ENCODE assay signal across 11 mouse cellular contexts in the genomic region with DNA sequence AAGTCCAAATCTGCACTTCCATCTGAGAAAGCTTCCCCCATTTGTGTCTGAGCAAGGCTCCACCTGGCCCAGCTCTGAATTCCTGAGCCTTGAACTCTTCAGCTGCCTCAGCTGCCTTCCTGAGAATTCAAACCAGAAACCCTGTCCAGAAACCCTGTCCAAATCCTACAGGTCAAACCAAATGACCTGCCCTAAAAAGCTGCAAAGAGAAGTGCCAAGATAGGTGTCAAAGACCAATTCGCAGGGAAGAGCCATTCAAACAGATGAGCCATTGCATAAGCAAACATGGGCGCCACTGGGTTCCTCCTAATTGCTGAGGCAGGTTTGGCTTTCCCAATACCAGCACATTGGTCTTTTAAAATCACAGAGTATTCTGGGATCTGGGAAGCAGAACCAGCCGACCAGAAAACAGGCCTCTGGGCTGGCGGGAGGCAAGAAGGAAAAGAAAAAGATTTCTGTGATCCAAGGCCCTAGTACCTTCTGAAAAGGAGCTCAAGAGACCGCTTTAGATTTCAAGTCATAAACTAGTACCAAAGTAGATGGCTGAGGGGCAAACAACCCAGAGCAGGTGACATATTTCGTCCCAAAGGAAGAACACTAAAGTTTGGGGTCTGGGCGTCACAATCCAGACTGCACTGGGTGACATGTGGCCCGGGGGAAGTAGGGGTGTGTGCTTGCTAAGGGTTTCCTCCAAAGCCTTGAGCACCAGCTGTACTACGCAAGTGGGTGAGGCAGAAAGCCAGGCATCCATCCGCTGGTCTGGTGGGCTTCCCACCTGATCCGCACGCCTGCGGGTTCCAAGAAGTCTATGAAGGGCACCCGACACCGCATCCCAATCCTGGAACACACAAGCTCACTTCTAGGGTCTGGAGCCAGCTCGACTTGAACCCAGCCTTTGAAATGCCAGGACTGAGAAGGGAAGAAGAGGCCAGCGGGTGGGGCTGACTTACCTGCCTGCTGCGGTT. TPM values are rescaled to one million over a fixed set of nuclear protein-coding genes. Genes with fewer than 3 reads are reported as not detected.
A peak's percentile ranks its signal among the peaks of the same experiment; 100 is the strongest.
DNase-seq lines count a peak whose midpoint lies in the region; ATAC-seq lines count a peak whose summit lies in the region.
"Had no signal": no experiment of that assay in that cellular context is flagged by ENCODE, and none has a peak within 500 bp of the region (broad histone marks: within the 10 kb centered on the region; RNA-seq: fewer than 3 reads in every experiment).

No protein-coding gene starts in this region.

- peaks cover 69% of the 10 kb centered on the region for H3K27me3 ChIP-seq in intestine, embryonic 14.5 days (replicated peaks; ENCODE audit: control insufficient read depth, insufficient read depth, low read length)
- H3K27me3 ChIP-seq in intestine, embryonic 16.5 days (replicated peaks; ENCODE audit: control insufficient read depth, insufficient read depth, low read length) = peaks cover 37% of the 10 kb centered on the region
- H3K27me3 ChIP-seq in embryonic facial prominence, embryonic 12.5 days = peaks cover 38% of the 10 kb centered on the region
- peaks cover 31% of the 10 kb centered on the region for H3K27me3 ChIP-seq in hindbrain, embryonic 16.5 days (replicated peaks; ENCODE audit: control insufficient read depth, insufficient read depth, low read length)
- H3K27me3 ChIP-seq in neural tube, embryonic 12.5 days (replicated peaks) = peaks cover 39% of the 10 kb centered on the region

- no peak overlapping the region for H3K4me3 ChIP-seq in intestine, embryonic 14.5 days (ENCODE audit: low read depth, low read length)
- no peak overlapping the region for H3K4me3 ChIP-seq in intestine, embryonic 16.5 days (ENCODE audit: low read length)
- H3K4me3 ChIP-seq in embryonic facial prominence, embryonic 12.5 days = peak overlapping the region; percentile 41
- H3K4me3 ChIP-seq in hindbrain, embryonic 16.5 days (ENCODE audit: low read length) = peak overlapping the region; percentile 6; the same call in 1 of the 2 replicates
- peak overlapping the region; percentile 18 for H3K4me3 ChIP-seq in neural tube, embryonic 12.5 days

- peak; percentile 66 for DNase-seq in intestine, embryonic 14.5 days (ENCODE audit: low spot score)
- DNase-seq in left cerebral cortex, postnatal 4 days = no peak
- DNase-seq in left cerebral cortex, postnatal 14 days (ENCODE audit: low spot score in 2 of 2) = no peak
- DNase-seq in c-Kit-positive CD71-positive TER-119-positive erythroid progenitor cells, embryonic 14.5 days (ENCODE audit: low spot score) = no peak
- DNase-seq: adrenal gland, postnatal 10 days; cerebellum, postnatal 36 days had no signal

- 30% methylated on average over 18 of the region's 18 CpGs for WGBS in intestine, embryonic 14.5 days
- whole genome bisulfite sequencing in intestine, embryonic 16.5 days = 43% methylated on average over 18 of the region's 18 CpGs
- 19% methylated on average over 18 of the region's 18 CpGs for WGBS in embryonic facial prominence, embryonic 12.5 days
- WGBS in hindbrain, embryonic 16.5 days = 33% methylated on average over 18 of the region's 18 CpGs
- 17% methylated on average over 18 of the region's 18 CpGs for WGBS in neural tube, embryonic 12.5 days

- no peak overlapping the region for H3K9ac ChIP-seq in intestine, embryonic 14.5 days (ENCODE audit: low read length)
- H3K9ac ChIP-seq in intestine, embryonic 16.5 days (ENCODE audit: low read depth, low read length) = no peak overlapping the region
- H3K9ac ChIP-seq in embryonic facial prominence, embryonic 12.5 days = peak overlapping the region; percentile 37; the same call in 1 of the 2 replicates
- H3K9ac ChIP-seq in hindbrain, embryonic 16.5 days (ENCODE audit: low read depth, low read length) = no peak overlapping the region
- H3K9ac ChIP-seq in neural tube, embryonic 12.5 days = 0 out of 2 replicates have a peak overlapping the region, but pooled peaks have one; percentile 17

- H3K4me1 ChIP-seq in intestine, embryonic 14.5 days (replicated peaks; ENCODE audit: control insufficient read depth, insufficient read depth, low read length) = peaks cover 6% of the 10 kb centered on the region
- H3K4me1 ChIP-seq in intestine, embryonic 16.5 days (ENCODE audit: control insufficient read depth, insufficient read depth, low read length) = peaks cover 13% of the 10 kb centered on the region
- H3K4me1 ChIP-seq in embryonic facial prominence, embryonic 12.5 days = peaks cover 12% of the 10 kb centered on the region
- H3K4me1 ChIP-seq in hindbrain, embryonic 16.5 days (ENCODE audit: control insufficient read depth, insufficient read depth, low read depth, low read length) = peaks cover 32% of the 10 kb centered on the region
- peaks cover 45% of the 10 kb centered on the region for H3K4me1 ChIP-seq in neural tube, embryonic 12.5 days

- H3K36me3 ChIP-seq in intestine, embryonic 14.5 days (ENCODE audit: control insufficient read depth, insufficient read depth, low read length) = no peaks in the 10 kb centered on the region
- no peaks in the 10 kb centered on the region for H3K36me3 ChIP-seq in intestine, embryonic 16.5 days (ENCODE audit: control insufficient read depth, insufficient read depth, low read length)
- H3K36me3 ChIP-seq in embryonic facial prominence, embryonic 12.5 days = no peaks in the 10 kb centered on the region
- H3K36me3 ChIP-seq in hindbrain, embryonic 16.5 days (ENCODE audit: control insufficient read depth, insufficient read depth, low read length) = no peaks in the 10 kb centered on the region
- H3K36me3 ChIP-seq in neural tube, embryonic 12.5 days = no peaks in the 10 kb centered on the region

- no peak for ATAC-seq in intestine, embryonic 14.5 days (replicated peaks; ENCODE audit: low FRiP score, low TSS enrichment, low read depth)
- no peak for ATAC-seq in intestine, embryonic 16.5 days
- no peak for ATAC-seq in embryonic facial prominence, embryonic 12.5 days (ENCODE audit: insufficient number of reproducible peaks, insufficient read depth, low FRiP score, low TSS enrichment)
- no peak for ATAC-seq in hindbrain, embryonic 16.5 days
- ATAC-seq in neural tube, embryonic 12.5 days (ENCODE audit: low FRiP score, low read depth) = no peak

- no peak overlapping the region for H3K27ac ChIP-seq in intestine, embryonic 14.5 days (ENCODE audit: low read depth)
- H3K27ac ChIP-seq in intestine, embryonic 16.5 days (ENCODE audit: low read length) = no peak overlapping the region
- no peak overlapping the region for H3K27ac ChIP-seq in embryonic facial prominence, embryonic 12.5 days
- no peak overlapping the region for H3K27ac ChIP-seq in hindbrain, embryonic 16.5 days (ENCODE audit: low read depth, low read length)
- H3K27ac ChIP-seq in neural tube, embryonic 12.5 days = no peak overlapping the region

- H3K9me3 ChIP-seq in intestine, embryonic 14.5 days (ENCODE audit: control insufficient read depth, low read length) = no peaks in the 10 kb centered on the region
- H3K9me3 ChIP-seq in intestine, embryonic 16.5 days (ENCODE audit: control insufficient read depth, low read length) = no peaks in the 10 kb centered on the region
- H3K9me3 ChIP-seq in embryonic facial prominence, embryonic 12.5 days = no peaks in the 10 kb centered on the region
- no peaks in the 10 kb centered on the region for H3K9me3 ChIP-seq in hindbrain, embryonic 16.5 days (ENCODE audit: control insufficient read depth, low read length)
- no peaks in the 10 kb centered on the region for H3K9me3 ChIP-seq in neural tube, embryonic 12.5 days

- H3K4me2 ChIP-seq in intestine, embryonic 14.5 days (ENCODE audit: low read length) = 0 out of 2 replicates have a peak overlapping the region, but pooled peaks have one; percentile 2
- H3K4me2 ChIP-seq in intestine, embryonic 16.5 days (ENCODE audit: low read depth, low read length) = no peak overlapping the region
- H3K4me2 ChIP-seq in embryonic facial prominence, embryonic 12.5 days (replicated peaks) = peak overlapping the region; percentile 97
- 0 out of 2 replicates have a peak overlapping the region, but pooled peaks have one; percentile 14 for H3K4me2 ChIP-seq in hindbrain, embryonic 16.5 days (ENCODE audit: low read length)
- peak overlapping the region; percentile 99 for H3K4me2 ChIP-seq in neural tube, embryonic 12.5 days (replicated peaks)

- intact Hi-C loops in left cerebral cortex, postnatal 4 days (cut with DNase I) = loop anchor here (5.0 to 10.0 kb wide), 3 partner anchors 672 to 1165 kb away; no protein-coding TSS in a partner anchor
- intact Hi-C loops in left cerebral cortex, postnatal 14 days (cut with DNase I) = loop anchor here (10.0 kb wide), 1 partner anchor 282 kb away; no protein-coding TSS in a partner anchor

RNA-seq across cellular contexts. Expression of gene Sox6, which starts 1.7 kb away (rescaled TPM):
- 33.0 and 34.8 TPM in 2 replicates for polyA plus RNA-seq in intestine, embryonic 14.5 days (2014; fragmentation: Nextera tagmentation; extraction: Ambion mirVana)
- polyA plus RNA-seq in intestine, embryonic 16.5 days (2015; fragmentation: Nextera tagmentation; extraction: Ambion mirVana) = 25.3 and 26.2 TPM in 2 replicates
- 53.7 and 59.7 TPM in 2 replicates for polyA plus RNA-seq in embryonic facial prominence, embryonic 12.5 days (2016; fragmentation: Nextera tagmentation; extraction: Ambion mirVana)
- 29.2 and 31.2 TPM in 2 replicates for polyA plus RNA-seq in hindbrain, embryonic 16.5 days (2015; fragmentation: Nextera tagmentation; extraction: Ambion mirVana)
- polyA plus RNA-seq in neural tube, embryonic 12.5 days (2016; fragmentation: Nextera tagmentation; extraction: Ambion mirVana) = 67.5 and 74.2 TPM in 2 replicates
- total RNA-seq in left cerebral cortex, postnatal 4 days (2021) = 10 to 100 TPM; 54.8 to 56.6 TPM
- 10 to 100 TPM; 32.7 to 39.9 TPM for total RNA-seq in left cerebral cortex, postnatal 14 days (2021)
- total RNA-seq: monocyte, adult 5-6 weeks had no signal

RNA-seq across cellular contexts. Expression of gene 1110004F10Rik, which starts 2.3 kb away (rescaled TPM):
- polyA plus RNA-seq in intestine, embryonic 14.5 days (2014; fragmentation: Nextera tagmentation; extraction: Ambion mirVana) = 252 and 263 TPM in 2 replicates
- 180 and 206 TPM in 2 replicates for polyA plus RNA-seq in intestine, embryonic 16.5 days (2015; fragmentation: Nextera tagmentation; extraction: Ambion mirVana)
- polyA plus RNA-seq in embryonic facial prominence, embryonic 12.5 days (2016; fragmentation: Nextera tagmentation; extraction: Ambion mirVana) = 295 and 301 TPM in 2 replicates
- polyA plus RNA-seq in hindbrain, embryonic 16.5 days (2015; fragmentation: Nextera tagmentation; extraction: Ambion mirVana) = 309 and 311 TPM in 2 replicates
- 310 and 312 TPM in 2 replicates for polyA plus RNA-seq in neural tube, embryonic 12.5 days (2016; fragmentation: Nextera tagmentation; extraction: Ambion mirVana)
- 100 to 1,000 TPM; 161 to 174 TPM for total RNA-seq in left cerebral cortex, postnatal 4 days (2021)
- 100 to 1,000 TPM; 107 to 114 TPM for total RNA-seq in left cerebral cortex, postnatal 14 days (2021)

RNA-seq across cellular contexts. Expression of gene Gm4353, which starts 47.6 kb away (rescaled TPM):
- polyA plus RNA-seq in intestine, embryonic 14.5 days (2014; fragmentation: Nextera tagmentation; extraction: Ambion mirVana) = 0.58 and 0.91 TPM in 2 replicates
- polyA plus RNA-seq in intestine, embryonic 16.5 days (2015; fragmentation: Nextera tagmentation; extraction: Ambion mirVana) = 0.42 and 0.65 TPM in 2 replicates
- 0.88 and 1.1 TPM in 2 replicates for polyA plus RNA-seq in embryonic facial prominence, embryonic 12.5 days (2016; fragmentation: Nextera tagmentation; extraction: Ambion mirVana)
- 0.61 and 2.3 TPM in 2 replicates for polyA plus RNA-seq in hindbrain, embryonic 16.5 days (2015; fragmentation: Nextera tagmentation; extraction: Ambion mirVana)
- 0.40 and 1.3 TPM in 2 replicates for polyA plus RNA-seq in neural tube, embryonic 12.5 days (2016; fragmentation: Nextera tagmentation; extraction: Ambion mirVana)
- 1 to 10 TPM; 3.9 to 4.6 TPM for total RNA-seq in left cerebral cortex, postnatal 4 days (2021)
- total RNA-seq in left cerebral cortex, postnatal 14 days (2021) = 1 to 10 TPM; 3.1 to 3.6 TPM

Comparison
In these comparisons a context has a peak if more than half of its experiments do, and no peak if none do; other contexts are left out.
1. H3K4me3 ChIP-seq: peak in embryonic facial prominence, embryonic 12.5 days (single experiment), hindbrain, embryonic 16.5 days (single experiment) and neural tube, embryonic 12.5 days (single experiment); none in intestine, embryonic 14.5 days (single experiment) and intestine, embryonic 16.5 days (single experiment).
2. H3K9ac ChIP-seq: peak in embryonic facial prominence, embryonic 12.5 days (single experiment) and neural tube, embryonic 12.5 days (single experiment); none in intestine, embryonic 14.5 days (single experiment), intestine, embryonic 16.5 days (single experiment) and hindbrain, embryonic 16.5 days (single experiment).